Mouse (Mus musculus) liver, embryonic 15.5 days (tissue): ENCODE results near the gene Psma3. TPM values are rescaled to one million over a fixed set of nuclear protein-coding genes. Genes with fewer than 3 reads are reported as not detected.

Experiments
- polyA plus RNA-seq: library from polyadenylated mRNA; unstranded; fragments of >200 nt; fragmentation: Nextera tagmentation; extraction: Ambion mirVana; gene quantifications from 2 replicates; pipeline ENCODE4 v1.2.1, GENCODE M21; 2015

The Psma3 gene
- polyA plus RNA-seq, 1 experiment from 2014 or later: 343 TPM

Other genes with a start within 250 kb of the Psma3 start
- gene Frmd6, start 149.1 kb upstream of the Psma3 start, polyA plus RNA-seq: 3.1 and 3.7 TPM in 2 replicates
- gene Actr10, start 36.8 kb upstream of the Psma3 start, polyA plus RNA-seq: 94.4 and 105 TPM in 2 replicates
- 20.7 and 20.8 TPM in 2 replicates for gene Arid4a, start 41.4 kb downstream of the Psma3 start, polyA plus RNA-seq
- not detected in 2 replicates for gene Tomm20l, start 136.8 kb downstream of the Psma3 start, polyA plus RNA-seq
- 35.4 and 37.5 TPM in 2 replicates for gene Timm9, start 162.1 kb downstream of the Psma3 start, polyA plus RNA-seq
- 3.8 and 4.6 TPM in 2 replicates for gene 2700049A03Rik, start 162.2 kb downstream of the Psma3 start, polyA plus RNA-seq